Mouse (Mus musculus) cerebellum, adult 2 months (tissue): ENCODE measurements around the gene Mdm2.
"Not testable (repeated sequence)": the region's sequence is repeated elsewhere in the genome, so short reads cannot be mapped to it uniquely, and the experiment has no call there.

Experiments used
- CTCF ChIP-seq: fragments of 200-500 bp; IDR thresholded peaks from 2 replicates; pipeline ENCODE4 v1.5.1; 2011; ENCODE audit warnings: low read depth, mild to moderate bottlenecking, control low read depth, low read length, moderate library complexity, borderline replicate concordance; ENCODE audit not compliant: insufficient read depth
- POLR2A ChIP-seq: fragments of 200-500 bp; IDR thresholded peaks from 2 replicates; pipeline ENCODE4 v1.6.1; 2011; ENCODE audit warnings: low read length, control low read depth, borderline replicate concordance; ENCODE audit not compliant: insufficient read depth

DNA sequence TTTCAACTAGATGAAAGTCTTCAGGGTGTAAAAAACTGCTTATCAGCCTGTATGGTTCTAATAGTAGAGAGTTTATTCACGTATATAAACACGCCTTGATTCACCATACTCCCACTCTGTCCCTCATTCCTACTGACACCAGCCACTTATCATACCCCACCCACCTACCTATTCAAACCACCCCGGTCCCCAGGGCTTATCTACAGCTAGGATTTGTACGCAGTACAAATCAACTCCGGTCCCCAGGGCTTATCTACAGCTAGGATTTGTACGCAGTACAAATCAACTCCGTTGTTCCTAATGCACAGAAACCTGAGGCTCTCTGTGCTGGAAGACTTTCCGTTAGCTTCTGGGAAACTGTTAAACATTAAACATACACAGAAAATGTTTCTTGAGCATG, 23.1 kb upstream of the Mdm2 start:
- not testable (repeated sequence) for TF ChIP-seq POLR2A, CTCF
